Mouse (Mus musculus) liver, embryonic 13.5 days (tissue): ENCODE data around the gene Minos1. TPM values are rescaled to one million over a fixed set of nuclear protein-coding genes. Genes with fewer than 3 reads are reported as not detected.

Experiments
- ATAC-seq: fragments of 200-750 bp; cut with Nextera tagmentation; 2 replicates; pipeline ENCODE4 v1.8.0; 2017; ENCODE audit warnings: low read depth, mild to moderate bottlenecking, moderate number of reproducible peaks, moderate library complexity
- DNase-seq: peaks from one replicate; pipeline ENCODE4 v3.0.0; 2022
- H3K27ac ChIP-seq: fragments of 300-500 bp; sonication (generic); 2 replicates; pipeline ENCODE4 v1.5.1; 2015; ENCODE audit warnings: moderate library complexity, mild to moderate bottlenecking, inconsistent platforms
- H3K27me3 ChIP-seq: fragments of 300-500 bp; sonication (generic); 2 replicates; pipeline ENCODE4 v1.6.1; 2015; ENCODE audit warnings: mild to moderate bottlenecking, inconsistent platforms
- H3K36me3 ChIP-seq: fragments of 300-500 bp; sonication (generic); 2 replicates; pipeline ENCODE4 v1.6.1; 2015; ENCODE audit warnings: mild to moderate bottlenecking, inconsistent platforms
- H3K4me1 ChIP-seq: fragments of 300-500 bp; sonication (generic); replicated peaks from 2 replicates; pipeline ENCODE4 v1.6.1; 2015; ENCODE audit warnings: inconsistent platforms
- H3K4me2 ChIP-seq: fragments of 300-500 bp; sonication (generic); 2 replicates; pipeline ENCODE4 v1.6.1; 2015; ENCODE audit warnings: inconsistent platforms, mild to moderate bottlenecking, moderate library complexity
- H3K4me3 ChIP-seq: fragments of 300-500 bp; sonication (generic); replicated peaks from 2 replicates; pipeline ENCODE4 v1.5.1; 2015; ENCODE audit warnings: mild to moderate bottlenecking, inconsistent platforms
- H3K9ac ChIP-seq: fragments of 300-500 bp; sonication (generic); 2 replicates; pipeline ENCODE4 v1.6.1; 2015; ENCODE audit warnings: mild to moderate bottlenecking, inconsistent platforms
- H3K9me3 ChIP-seq: fragments of 300-500 bp; sonication (generic); replicated peaks from 2 replicates; pipeline ENCODE4 v1.6.1; 2016; ENCODE audit warnings: inconsistent platforms
- WGBS: fragments of 180-500 bp; shearing (Covaris S2); methylation state at CpG from one replicate; pipeline ENCODE4 v1.1.7; 2015; ENCODE audit not compliant: insufficient replicate concordance; 5-methylcytosine and 5-hydroxymethylcytosine counted together
- polyA plus RNA-seq: library from polyadenylated mRNA; unstranded; fragments of >200 nt; fragmentation: Nextera tagmentation; extraction: Ambion mirVana; gene quantifications from 2 replicates; pipeline ENCODE4 v1.2.1, GENCODE M21; 2015

Minos1 gene
- polyA plus RNA-seq, 1 experiment from 2014 or later = 403 TPM

- Histone ChIP-seq H3K27ac (no peak overlapping the region), H3K9me3 (no peaks in the 10 kb centered on the region), H3K4me2 (no peak overlapping the region), H3K27me3 (peaks cover 56% of the 10 kb centered on the region), H3K4me3 (no peak overlapping the region), H3K9ac (no peak overlapping the region), H3K36me3 (no peaks in the 10 kb centered on the region), H3K4me1 (0 out of 2 replicates have a peak, but pooled peaks cover 3% of the 10 kb centered on the region)
- ATAC-seq (no peak), DNase-seq (no peak)
- 77% methylated on average over 7 of the region's 7 CpGs for WGBS
Measured at GRCm38 (mm10) chr4:139080259-139080658, 50.7 kb downstream of the Minos1 start.

GRCm38 (mm10) chr4:139079439-139079838, 51.5 kb downstream of the Minos1 start:
- Histone ChIP-seq H3K36me3 (no peaks in the 10 kb centered on the region), H3K4me3 (no peak overlapping the region), H3K9ac (no peak overlapping the region), H3K27me3 (peaks cover 56% of the 10 kb centered on the region), H3K4me1 (0 out of 2 replicates have a peak, but pooled peaks cover 6% of the 10 kb centered on the region), H3K27ac (no peak overlapping the region), H3K4me2 (no peak overlapping the region), H3K9me3 (no peaks in the 10 kb centered on the region)
- WGBS = 67% methylated on average over 11 of the region's 11 CpGs
- DNase-seq = no peak
- no peak for ATAC-seq

- peaks cover 60% of the 10 kb centered on the region for H3K27me3 ChIP-seq
- no peaks in the 10 kb centered on the region for H3K36me3 ChIP-seq
- no peaks in the 10 kb centered on the region for H3K9me3 ChIP-seq
- ATAC-seq = no peak
- H3K4me1 ChIP-seq = 0 out of 2 replicates have a peak, but pooled peaks cover 6% of the 10 kb centered on the region
- no peak overlapping the region for H3K9ac ChIP-seq
- no peak overlapping the region for H3K4me3 ChIP-seq
- H3K27ac ChIP-seq = no peak overlapping the region
- no peak for DNase-seq
- H3K4me2 ChIP-seq = no peak overlapping the region
- 13% methylated on average over 4 of the region's 4 CpGs for WGBS
Measured at GRCm38 (mm10) chr4:139078726-139079125, 52.2 kb downstream of the Minos1 start.

GRCm38 (mm10) chr4:139078313-139078712, 52.6 kb downstream of the Minos1 start:
- peaks cover 64% of the 10 kb centered on the region for H3K27me3 ChIP-seq
- H3K4me2 ChIP-seq = no peak overlapping the region
- 31% methylated on average over 2 of the region's 2 CpGs for WGBS
- DNase-seq = no peak
- H3K4me1 ChIP-seq = 0 out of 2 replicates have a peak, but pooled peaks cover 6% of the 10 kb centered on the region
- no peak overlapping the region for H3K9ac ChIP-seq
- no peaks in the 10 kb centered on the region for H3K36me3 ChIP-seq
- H3K9me3 ChIP-seq = no peaks in the 10 kb centered on the region
- H3K4me3 ChIP-seq = no peak overlapping the region
- no peak for ATAC-seq
- no peak overlapping the region for H3K27ac ChIP-seq

- no peak for DNase-seq
- Histone ChIP-seq H3K9ac (no peak overlapping the region), H3K27ac (no peak overlapping the region), H3K4me3 (no peak overlapping the region), H3K36me3 (no peaks in the 10 kb centered on the region), H3K9me3 (no peaks in the 10 kb centered on the region), H3K4me2 (no peak overlapping the region), H3K4me1 (0 out of 2 replicates have a peak, but pooled peaks cover 6% of the 10 kb centered on the region), H3K27me3 (peaks cover 69% of the 10 kb centered on the region)
- no peak for ATAC-seq
- 10% methylated on average over 5 of the region's 5 CpGs for WGBS
Measured at GRCm38 (mm10) chr4:139075915-139076314, 55.0 kb downstream of the Minos1 start.

GRCm38 (mm10) chr4:139075041-139075711, 55.7 kb downstream of the Minos1 start, which contains the start of gene Htr6:
Gene Htr6, minus strand, starts transcription at chr4:139075570.
- Histone ChIP-seq H3K27ac (no peak within 1 kb of the TSS), H3K36me3 (no peaks in the 10 kb centered on the region), H3K9me3 (no peaks in the 10 kb centered on the region), H3K4me2 (peak within 1 kb of the TSS; percentile 58), H3K4me3 (peak within 1 kb of the TSS; percentile 43), H3K9ac (no peak within 1 kb of the TSS), H3K4me1 (0 out of 2 replicates have a peak, but pooled peaks cover 6% of the 10 kb centered on the region), H3K27me3 (peaks cover 75% of the 10 kb centered on the region)
- ATAC-seq (no peak), DNase-seq (no peak)
- under 1% methylated on average over 65 of the region's 77 CpGs for WGBS

- no peak for DNase-seq
- H3K4me1 ChIP-seq = 0 out of 2 replicates have a peak, but pooled peaks cover 6% of the 10 kb centered on the region
- no peak overlapping the region for H3K4me3 ChIP-seq
- peaks cover 80% of the 10 kb centered on the region for H3K27me3 ChIP-seq
- no peaks in the 10 kb centered on the region for H3K36me3 ChIP-seq
- no peaks in the 10 kb centered on the region for H3K9me3 ChIP-seq
- 18% methylated on average over 29 of the region's 29 CpGs for WGBS
- no peak for ATAC-seq
- H3K27ac ChIP-seq = no peak overlapping the region
- no peak overlapping the region for H3K9ac ChIP-seq
- H3K4me2 ChIP-seq = no peak overlapping the region
Measured at GRCm38 (mm10) chr4:139074060-139074459, 56.9 kb downstream of the Minos1 start.

GRCm38 (mm10) chr4:139068287-139068686, 62.6 kb downstream of the Minos1 start:
- Histone ChIP-seq H3K4me2 (no peak overlapping the region), H3K27ac (no peak overlapping the region), H3K9me3 (no peaks in the 10 kb centered on the region), H3K27me3 (peaks cover 49% of the 10 kb centered on the region), H3K4me3 (no peak overlapping the region), H3K36me3 (no peaks in the 10 kb centered on the region), H3K4me1 (no peaks in the 10 kb centered on the region), H3K9ac (no peak overlapping the region)
- 20% methylated on average over 4 of the region's 4 CpGs for WGBS
- DNase-seq (no peak), ATAC-seq (no peak)

GRCm38 (mm10) chr4:139064831-139065230, 66.1 kb downstream of the Minos1 start:
- Histone ChIP-seq H3K36me3 (no peaks in the 10 kb centered on the region), H3K9me3 (no peaks in the 10 kb centered on the region), H3K9ac (no peak overlapping the region), H3K27me3 (peaks cover 16% of the 10 kb centered on the region), H3K27ac (no peak overlapping the region), H3K4me2 (no peak overlapping the region), H3K4me3 (no peak overlapping the region), H3K4me1 (no peaks in the 10 kb centered on the region)
- DNase-seq = no peak
- ATAC-seq = no peak
- 82% methylated on average over 5 of the region's 5 CpGs for WGBS

- no peak overlapping the region for H3K4me2 ChIP-seq
- 7% methylated on average over 7 of the region's 7 CpGs for WGBS
- ATAC-seq (no peak), DNase-seq (no peak)
- no peaks in the 10 kb centered on the region for H3K27me3 ChIP-seq
- no peaks in the 10 kb centered on the region for H3K36me3 ChIP-seq
- no peak overlapping the region for H3K27ac ChIP-seq
- H3K4me1 ChIP-seq = no peaks in the 10 kb centered on the region
- no peak overlapping the region for H3K4me3 ChIP-seq
- no peak overlapping the region for H3K9ac ChIP-seq
- no peaks in the 10 kb centered on the region for H3K9me3 ChIP-seq
Measured at GRCm38 (mm10) chr4:139059569-139059968, 71.3 kb downstream of the Minos1 start.

- ATAC-seq (no peak), DNase-seq (no peak)
- Histone ChIP-seq H3K9ac (no peak overlapping the region), H3K9me3 (no peaks in the 10 kb centered on the region), H3K4me2 (no peak overlapping the region), H3K4me3 (no peak overlapping the region), H3K27ac (no peak overlapping the region), H3K27me3 (no peaks in the 10 kb centered on the region), H3K4me1 (no peaks in the 10 kb centered on the region), H3K36me3 (no peaks in the 10 kb centered on the region)
- WGBS = 72% methylated on average over 5 of the region's 5 CpGs
Measured at GRCm38 (mm10) chr4:139058029-139058428, 72.9 kb downstream of the Minos1 start.

- H3K4me2 ChIP-seq = no peak overlapping the region
- no peaks in the 10 kb centered on the region for H3K27me3 ChIP-seq
- WGBS = 63% methylated on average over 5 of the region's 5 CpGs
- no peaks in the 10 kb centered on the region for H3K4me1 ChIP-seq
- H3K36me3 ChIP-seq = no peaks in the 10 kb centered on the region
- H3K9me3 ChIP-seq = no peaks in the 10 kb centered on the region
- no peak overlapping the region for H3K27ac ChIP-seq
- H3K9ac ChIP-seq = no peak overlapping the region
- ATAC-seq (no peak), DNase-seq (no peak)
- no peak overlapping the region for H3K4me3 ChIP-seq
Measured at GRCm38 (mm10) chr4:139057291-139057690, 73.6 kb downstream of the Minos1 start.
